Mouse (Mus musculus): ENCODE data around the gene Rbm33.

Rbm33 gene

DNA sequence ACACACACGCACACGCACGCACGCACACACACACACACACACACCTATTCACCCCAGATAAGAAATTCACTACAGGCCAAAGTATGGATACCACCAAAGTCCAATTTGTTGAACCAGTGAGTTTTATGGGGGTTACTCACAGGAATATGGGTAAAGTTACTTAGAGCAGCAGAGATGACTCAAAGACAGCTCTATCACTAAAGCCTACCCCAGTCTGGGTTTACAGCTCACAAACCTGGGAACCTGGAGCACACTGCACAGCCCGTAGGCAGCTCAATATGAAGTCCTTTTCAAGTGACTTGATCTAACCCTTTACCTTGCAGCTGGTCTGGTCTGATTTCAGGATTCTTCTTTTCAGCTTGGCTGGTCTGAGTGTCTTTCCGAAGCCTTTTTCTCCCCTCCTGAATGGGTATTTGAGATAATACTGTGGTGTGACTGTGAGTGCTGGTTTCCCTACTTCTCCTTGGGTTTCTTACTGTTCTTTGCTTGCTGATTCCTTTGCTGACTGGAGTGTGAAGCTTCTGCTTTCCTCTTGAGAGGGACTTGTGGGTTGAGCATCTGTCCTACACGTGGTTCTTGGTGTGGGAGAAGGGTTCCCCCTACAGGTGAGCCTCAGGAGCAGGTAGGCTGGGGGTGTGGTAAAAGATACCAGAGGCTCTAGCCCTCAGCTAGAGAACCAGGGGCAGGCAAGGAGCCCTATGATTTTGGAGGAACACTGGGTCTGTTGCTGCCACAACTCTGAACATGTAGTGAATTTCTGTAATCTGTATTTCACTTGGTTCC lies 12.3 kb downstream of the Rbm33 start:
- peak; percentile 81 for DNase-seq

DNA sequence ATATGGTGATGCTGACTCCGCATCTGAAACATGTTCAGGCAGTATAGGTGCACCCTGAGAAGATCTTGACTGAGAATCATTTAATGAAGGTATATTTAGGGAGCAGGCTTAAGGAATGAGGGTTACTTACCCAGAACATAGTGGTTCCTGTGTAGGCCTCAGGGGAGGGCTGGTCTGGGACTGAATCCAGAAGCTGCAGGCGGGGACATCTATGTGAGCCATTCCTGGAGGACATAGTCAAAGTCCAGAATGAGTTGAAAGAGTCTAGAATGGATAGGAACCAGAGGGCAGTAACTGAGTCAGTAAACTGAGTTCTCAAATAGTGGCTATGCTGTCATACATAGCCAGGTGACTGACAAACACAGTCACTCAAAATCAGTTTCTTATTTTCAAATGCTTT lies 16.8 kb downstream of the Rbm33 start:
- DNase-seq: peak; percentile 93

GRCm38 (mm10) chr5:28351857-28352513 lies 35.1 kb downstream of the Rbm33 start:
- DNase-seq: no peak

- DNase-seq: no peak
Observed at GRCm38 (mm10) chr5:28355614-28356013, 38.7 kb downstream of the Rbm33 start.

GRCm38 (mm10) chr5:28360745-28361144 lies 43.8 kb downstream of the Rbm33 start:
- no peak for DNase-seq

GRCm38 (mm10) chr5:28368056-28368455 lies 51.1 kb downstream of the Rbm33 start:
- DNase-seq: no peak

DNA sequence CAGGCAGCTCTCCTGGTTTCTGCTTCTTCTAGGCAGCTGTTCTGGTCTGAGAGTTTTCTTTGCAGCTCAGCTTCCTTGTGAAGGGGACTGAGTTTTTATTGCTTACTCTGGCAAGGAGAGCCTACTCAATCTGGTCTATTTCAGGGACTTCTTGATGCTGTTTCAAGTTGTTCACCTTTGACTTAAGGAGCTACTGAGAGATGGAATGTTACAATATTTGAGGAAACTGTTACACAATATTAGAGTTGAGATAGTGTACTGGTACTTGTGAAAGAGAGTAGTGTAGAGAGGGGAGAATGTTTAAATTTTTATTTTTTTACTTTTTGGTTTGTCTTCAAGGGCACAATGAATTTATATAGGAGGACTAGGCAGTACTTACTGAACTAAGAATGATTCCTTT lies 53.9 kb downstream of the Rbm33 start:
- no peak for DNase-seq

GRCm38 (mm10) chr5:28372172-28372664 lies 55.3 kb downstream of the Rbm33 start:
- no peak for DNase-seq

DNA sequence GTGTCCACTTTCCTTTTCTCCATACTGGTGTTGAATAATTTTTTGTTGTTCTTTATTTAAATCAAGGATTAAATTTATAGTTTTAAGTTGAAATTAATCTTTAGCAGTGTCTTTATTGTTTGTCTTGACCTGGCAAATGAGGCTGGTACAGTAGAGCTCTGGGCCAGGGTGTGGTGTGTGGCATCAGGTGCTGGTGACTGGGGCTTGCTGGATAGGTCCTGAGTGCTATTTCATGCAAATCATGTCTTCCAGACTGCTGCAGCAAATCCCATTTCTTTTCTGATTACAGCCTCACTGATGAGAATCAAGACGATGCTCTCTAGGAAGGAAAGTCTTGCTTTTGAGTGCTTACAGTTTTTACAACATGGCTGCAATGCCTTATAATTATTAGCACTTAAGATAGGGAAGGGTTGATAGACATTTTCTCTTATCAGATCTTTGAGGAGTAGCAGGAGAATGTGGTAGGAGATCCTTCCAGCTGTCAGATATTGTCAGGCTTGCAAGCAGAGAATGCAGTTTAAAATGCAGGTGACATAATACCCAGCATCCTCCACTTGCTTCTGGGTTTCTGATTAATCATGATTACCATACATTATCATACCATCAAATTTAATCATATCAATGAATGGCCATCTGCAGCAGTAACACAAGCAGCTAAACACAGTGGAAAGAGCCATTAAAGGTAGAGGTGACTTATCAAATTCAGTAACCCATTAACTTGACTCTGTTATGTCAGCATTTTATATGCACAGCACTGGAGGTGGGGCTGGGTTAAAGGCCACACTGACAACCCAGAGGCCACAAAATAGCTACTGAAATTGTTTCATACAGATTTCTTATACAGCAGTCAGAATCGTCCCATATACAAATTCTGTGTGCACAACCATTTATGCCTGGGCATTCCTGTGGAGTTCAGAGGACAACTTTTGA lies 56.8 kb downstream of the Rbm33 start:
- no peak for DNase-seq

GRCm38 (mm10) chr5:28377299-28377698 lies 60.4 kb downstream of the Rbm33 start:
- no peak for DNase-seq

DNA sequence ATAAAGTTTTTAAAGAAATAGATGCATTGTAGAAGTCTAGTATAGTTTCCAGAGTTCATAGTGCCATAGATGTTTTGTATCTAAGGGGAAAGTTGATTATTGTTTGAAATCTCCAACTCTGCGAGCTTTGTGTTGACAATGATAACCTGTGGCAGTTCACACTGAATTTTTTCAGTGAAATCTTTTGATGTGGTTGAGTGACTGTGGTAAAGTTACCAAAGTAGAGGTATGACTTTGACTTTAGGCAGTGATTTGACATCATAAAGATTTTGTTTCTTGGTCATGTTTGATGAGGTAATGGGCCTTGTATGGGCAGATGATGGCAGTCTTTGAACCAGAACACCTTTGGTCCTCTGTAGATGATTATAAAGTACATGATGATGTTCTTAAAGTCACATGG lies 65.4 kb downstream of the Rbm33 start:
- DNase-seq: no peak

DNA sequence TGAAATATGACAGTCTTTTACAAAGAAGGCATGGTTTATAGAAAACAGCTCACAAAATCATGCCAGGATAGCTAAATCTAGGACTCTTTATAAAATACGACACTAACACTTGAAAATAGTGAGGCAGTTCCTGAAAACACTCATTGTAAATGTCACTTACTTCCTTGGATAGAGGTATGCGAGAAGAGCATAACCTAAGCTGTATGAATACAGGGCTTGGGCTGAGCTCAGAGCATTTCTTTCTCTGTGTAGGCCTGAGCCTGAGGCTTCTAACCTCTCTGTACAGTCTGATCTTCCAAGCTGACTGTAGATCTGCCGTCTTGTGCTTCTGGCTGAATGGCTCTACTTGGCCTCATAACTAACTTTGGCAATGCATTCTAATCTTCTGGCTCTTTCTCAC lies 69.9 kb downstream of the Rbm33 start:
- peak; percentile 68 for DNase-seq

DNA sequence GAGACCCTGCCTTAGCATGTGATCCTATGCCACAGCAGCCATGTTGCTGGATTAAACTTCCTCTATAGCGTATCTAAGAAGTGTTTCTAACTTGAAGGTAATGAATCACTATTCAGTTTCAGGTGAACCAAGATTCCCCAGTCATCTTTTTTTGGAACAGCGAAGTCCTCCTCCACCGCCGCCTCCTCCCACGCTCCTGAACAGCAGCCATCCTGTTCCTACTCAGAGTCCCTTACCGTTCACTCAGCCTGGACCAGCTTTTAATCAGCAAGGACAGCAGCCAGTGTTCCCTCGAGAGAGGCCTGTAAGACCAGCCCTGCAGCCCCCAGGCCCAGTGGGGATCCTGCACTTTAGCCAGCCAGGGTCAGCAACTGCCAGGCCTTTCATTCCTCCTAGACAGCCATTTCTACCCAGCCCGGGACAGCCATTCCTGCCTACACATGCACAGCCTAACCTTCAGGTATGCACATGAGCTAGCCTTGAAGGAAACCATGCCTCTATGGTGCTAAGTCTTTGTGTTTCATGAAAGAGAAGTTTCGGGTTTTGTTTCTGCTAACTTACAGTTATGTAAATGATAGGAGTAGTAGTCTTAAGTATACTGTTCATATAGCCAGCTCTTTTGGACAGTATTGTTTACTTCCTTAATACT lies 70.7 kb downstream of the Rbm33 start:
- peak; percentile 76 for DNase-seq

- DNase-seq: peak; percentile 68
Observed at GRCm38 (mm10) chr5:28388184-28388583, 71.3 kb downstream of the Rbm33 start.

- DNase-seq: no peak
Observed at GRCm38 (mm10) chr5:28390189-28390588, 73.3 kb downstream of the Rbm33 start.

DNA sequence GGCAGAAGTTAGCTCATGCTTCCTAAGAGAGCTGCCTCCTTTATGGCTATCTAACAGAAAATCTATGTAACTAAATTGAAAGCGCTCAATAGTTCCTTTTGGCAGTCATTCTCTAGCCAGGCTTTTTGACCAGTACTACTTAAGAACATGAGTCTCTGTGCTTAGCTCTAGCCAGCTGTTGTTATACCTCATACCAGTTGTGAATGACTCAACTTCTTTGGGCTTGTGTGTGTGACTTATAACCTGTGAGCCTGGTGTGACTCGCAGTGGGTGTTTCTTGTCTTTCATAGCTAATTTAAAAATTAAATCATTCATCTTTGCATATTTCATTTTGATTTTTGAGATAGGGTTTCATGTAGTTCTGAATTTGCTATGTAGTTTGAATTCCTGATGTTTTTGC lies 80.4 kb downstream of the Rbm33 start:
- peak; percentile 17 for DNase-seq

- DNase-seq: no peak
Observed at GRCm38 (mm10) chr5:28398736-28399135, 81.8 kb downstream of the Rbm33 start.

GRCm38 (mm10) chr5:28399451-28400115 lies 82.7 kb downstream of the Rbm33 start:
- DNase-seq: peak; percentile 79

GRCm38 (mm10) chr5:28402756-28403155 lies 85.8 kb downstream of the Rbm33 start:
- no peak for DNase-seq

- DNase-seq: peak; percentile 78
Observed at GRCm38 (mm10) chr5:28406662-28407061, 89.7 kb downstream of the Rbm33 start.

- DNase-seq: peak; percentile 90
Observed at GRCm38 (mm10) chr5:28412006-28412685, 95.2 kb downstream of the Rbm33 start.
